Mouse (Mus musculus) embryonic facial prominence, embryonic 15.5 days (tissue): ENCODE measurements around the gene C3ar1. TPM values are rescaled to one million over a fixed set of nuclear protein-coding genes. Genes with fewer than 3 reads are reported as not detected.

Experiments used
- ATAC-seq: fragments of 200-750 bp; cut with Nextera tagmentation; 2 replicates; pipeline ENCODE4 v1.8.0; 2017; ENCODE audit warnings: low read depth, moderate TSS enrichment; ENCODE audit not compliant: insufficient number of reproducible peaks, low FRiP score, low TSS enrichment
- H3K27ac ChIP-seq: fragments of 300-500 bp; sonication (generic); replicated peaks from 2 replicates; pipeline ENCODE4 v1.5.1; 2015; ENCODE audit warnings: mild to moderate bottlenecking, inconsistent platforms
- H3K27me3 ChIP-seq: fragments of 300-500 bp; sonication (generic); 2 replicates; pipeline ENCODE4 v1.6.1; 2015; ENCODE audit warnings: inconsistent platforms
- H3K36me3 ChIP-seq: fragments of 300-500 bp; sonication (generic); 2 replicates; pipeline ENCODE4 v1.6.1; 2015; ENCODE audit warnings: mild to moderate bottlenecking, inconsistent platforms
- H3K4me1 ChIP-seq: fragments of 300-500 bp; sonication (generic); 2 replicates; pipeline ENCODE4 v1.6.1; 2015; ENCODE audit warnings: inconsistent platforms
- H3K4me2 ChIP-seq: fragments of 300-500 bp; sonication (generic); replicated peaks from 2 replicates; pipeline ENCODE4 v1.6.1; 2015; ENCODE audit warnings: mild to moderate bottlenecking, inconsistent platforms
- H3K4me3 ChIP-seq: fragments of 300-500 bp; sonication (generic); replicated peaks from 2 replicates; pipeline ENCODE4 v1.5.1; 2015; ENCODE audit warnings: mild to moderate bottlenecking, inconsistent platforms
- H3K9ac ChIP-seq: fragments of 300-500 bp; sonication (generic); 2 replicates; pipeline ENCODE4 v1.6.1; 2015; ENCODE audit warnings: inconsistent platforms
- H3K9me3 ChIP-seq: fragments of 300-500 bp; sonication (generic); replicated peaks from 2 replicates; pipeline ENCODE4 v1.6.1; 2016; ENCODE audit warnings: inconsistent platforms
- WGBS: fragments of 180-500 bp; shearing (Covaris S2); methylation state at CpG from one replicate; pipeline ENCODE4 v1.1.7; 2015; 5-methylcytosine and 5-hydroxymethylcytosine counted together
- polyA plus RNA-seq: library from polyadenylated mRNA; unstranded; fragments of >200 nt; fragmentation: Nextera tagmentation; extraction: Ambion mirVana; gene quantifications from 2 replicates; pipeline ENCODE4 v1.2.1, GENCODE M21; 2015

Gene C3ar1
- polyA plus RNA-seq, 1 experiment from 2014 or later: 4.0 TPM

DNA sequence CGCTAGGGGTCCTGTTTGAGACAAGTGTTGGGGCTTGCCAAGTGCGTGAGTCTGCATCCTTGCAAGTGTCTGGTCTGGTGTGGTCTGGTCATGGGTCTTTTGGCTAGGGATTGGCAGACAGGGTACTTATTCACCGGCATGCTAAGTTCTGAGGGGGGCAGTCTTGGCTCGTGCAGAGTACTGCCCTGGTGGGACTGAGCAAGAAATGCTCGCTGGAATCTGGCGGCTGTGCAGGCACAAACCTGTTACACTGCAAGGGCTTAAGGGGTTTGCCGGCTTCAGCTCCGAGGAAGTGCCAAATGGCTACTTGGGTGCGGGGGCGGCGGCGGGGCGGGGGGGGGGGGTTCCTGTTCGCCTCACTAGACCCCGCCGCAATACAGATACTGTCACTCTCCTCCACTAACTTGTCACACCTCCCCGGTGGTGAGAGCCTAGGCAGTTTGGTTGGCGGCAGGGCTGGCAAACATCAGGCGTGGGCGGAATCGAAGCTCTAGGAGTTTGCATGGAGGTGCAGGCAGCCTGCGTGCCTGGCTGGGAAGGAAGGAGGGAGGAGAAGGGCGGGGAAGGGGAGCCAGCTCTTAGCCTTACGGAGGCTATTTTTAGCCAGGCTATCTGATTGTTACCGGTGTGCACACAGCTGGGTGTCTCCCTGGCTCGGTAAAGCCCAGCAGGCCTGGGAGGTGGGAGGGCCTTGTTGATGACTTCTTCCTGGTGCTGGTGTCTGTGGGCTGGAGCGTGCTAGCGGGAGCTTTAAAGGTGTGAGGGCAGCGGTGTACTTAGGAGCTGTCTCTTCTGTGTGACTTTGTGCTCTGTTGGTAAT is 29.8 kb downstream of the C3ar1 start:
- Histone ChIP-seq H3K27ac (peak overlapping the region; percentile 79), H3K36me3 (peaks cover 23% of the 10 kb centered on the region), H3K4me2 (peak overlapping the region; percentile 63), H3K4me3 (peak overlapping the region; percentile 42), H3K9me3 (no peaks in the 10 kb centered on the region), H3K4me1 (peaks cover 44% of the 10 kb centered on the region), H3K9ac (0 out of 2 replicates have a peak overlapping the region, but pooled peaks have one; percentile 9), H3K27me3 (no peaks in the 10 kb centered on the region)
- peak; percentile 74 for ATAC-seq
- 2% methylated on average over 29 of the region's 29 CpGs for WGBS

DNA sequence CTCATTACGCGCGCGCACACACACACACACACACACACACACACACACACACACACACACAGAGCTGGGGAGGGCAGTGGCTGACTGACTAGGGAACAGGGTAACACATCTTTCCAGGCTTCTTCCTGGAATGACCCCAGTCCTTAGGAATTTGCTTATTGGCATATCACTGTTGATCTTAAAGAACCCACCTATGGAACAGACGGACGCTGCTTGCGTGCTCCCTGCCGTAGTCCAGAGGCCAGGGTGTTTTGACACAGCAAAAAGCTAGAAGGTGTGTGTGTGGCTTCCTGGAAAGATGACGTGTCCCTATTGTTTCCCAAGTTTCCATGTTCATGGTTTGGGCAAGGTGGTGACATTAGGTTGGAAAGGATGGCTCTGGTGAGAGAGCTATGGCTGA is 30.8 kb downstream of the C3ar1 start:
- no peak overlapping the region; the same call in 1 of the 2 replicates for H3K4me2 ChIP-seq
- WGBS: 83% methylated on average over 9 of the region's 9 CpGs
- no peaks in the 10 kb centered on the region for H3K9me3 ChIP-seq
- H3K27ac ChIP-seq: no peak overlapping the region
- H3K27me3 ChIP-seq: no peaks in the 10 kb centered on the region
- H3K36me3 ChIP-seq: peaks cover 15% of the 10 kb centered on the region
- no peak overlapping the region for H3K4me3 ChIP-seq
- H3K4me1 ChIP-seq: peaks cover 51% of the 10 kb centered on the region
- no peak for ATAC-seq
- no peak overlapping the region for H3K9ac ChIP-seq

DNA sequence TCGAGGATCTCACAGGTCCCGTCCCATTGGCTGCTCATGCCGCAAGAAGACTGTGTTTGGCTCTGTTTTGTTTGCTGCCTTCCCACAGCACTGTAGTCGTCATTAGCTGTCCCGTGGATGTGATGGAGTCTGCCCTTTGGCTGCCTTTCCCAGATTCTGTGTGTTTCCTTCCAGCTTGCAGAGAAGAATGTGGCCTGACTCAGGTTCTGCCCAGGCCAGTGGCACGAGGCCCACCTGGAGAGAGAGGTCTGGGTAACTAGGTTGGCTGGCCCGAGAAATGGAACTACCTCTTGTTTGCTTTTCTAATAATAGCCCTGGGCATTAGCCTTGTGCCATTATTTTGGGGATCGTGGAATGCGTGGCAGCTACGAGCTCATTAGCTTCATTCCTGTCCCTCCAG is 31.9 kb downstream of the C3ar1 start:
- WGBS: 55% methylated on average over 10 of the region's 10 CpGs
- H3K27me3 ChIP-seq: no peaks in the 10 kb centered on the region
- no peak for ATAC-seq

DNA sequence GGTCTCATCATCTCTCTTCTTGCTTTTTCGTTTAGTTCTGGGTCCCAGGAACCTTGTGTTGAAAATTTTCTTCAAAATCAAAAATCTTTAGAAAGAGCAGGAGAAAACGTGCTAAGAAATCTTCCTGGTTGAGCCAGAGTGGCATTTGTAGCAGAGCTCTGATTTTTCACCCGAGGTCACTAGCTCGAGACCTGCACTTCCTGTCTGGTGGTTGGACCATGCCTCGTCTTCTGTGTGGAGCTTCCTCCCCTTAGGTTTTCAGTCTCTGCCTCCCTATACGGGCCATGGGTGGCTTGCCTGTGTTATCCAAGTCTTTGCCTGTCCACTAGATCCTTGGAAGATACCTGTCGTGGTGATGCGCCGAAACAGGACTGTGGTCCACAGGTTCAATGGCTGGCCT is 34.1 kb downstream of the C3ar1 start:
- Histone ChIP-seq H3K4me1 (peaks cover 51% of the 10 kb centered on the region), H3K36me3 (no peaks in the 10 kb centered on the region), H3K27ac (no peak overlapping the region), H3K4me3 (peak overlapping the region; percentile 89), H3K4me2 (0 out of 2 replicates have a peak overlapping the region, but pooled peaks have one; percentile 13), H3K9me3 (no peaks in the 10 kb centered on the region), H3K9ac (no peak overlapping the region), H3K27me3 (no peaks in the 10 kb centered on the region)
- 68% methylated on average over 9 of the region's 9 CpGs for WGBS
- no peak for ATAC-seq

More for the DNA sequence above, 31.9 kb downstream of the C3ar1 start:
- Histone ChIP-seq H3K9me3 (no peaks in the 10 kb centered on the region), H3K27ac (no peak overlapping the region), H3K4me3 (no peak overlapping the region), H3K9ac (no peak overlapping the region), H3K4me2 (no peak overlapping the region), H3K4me1 (peaks cover 51% of the 10 kb centered on the region), H3K36me3 (peaks cover 8% of the 10 kb centered on the region)

DNA sequence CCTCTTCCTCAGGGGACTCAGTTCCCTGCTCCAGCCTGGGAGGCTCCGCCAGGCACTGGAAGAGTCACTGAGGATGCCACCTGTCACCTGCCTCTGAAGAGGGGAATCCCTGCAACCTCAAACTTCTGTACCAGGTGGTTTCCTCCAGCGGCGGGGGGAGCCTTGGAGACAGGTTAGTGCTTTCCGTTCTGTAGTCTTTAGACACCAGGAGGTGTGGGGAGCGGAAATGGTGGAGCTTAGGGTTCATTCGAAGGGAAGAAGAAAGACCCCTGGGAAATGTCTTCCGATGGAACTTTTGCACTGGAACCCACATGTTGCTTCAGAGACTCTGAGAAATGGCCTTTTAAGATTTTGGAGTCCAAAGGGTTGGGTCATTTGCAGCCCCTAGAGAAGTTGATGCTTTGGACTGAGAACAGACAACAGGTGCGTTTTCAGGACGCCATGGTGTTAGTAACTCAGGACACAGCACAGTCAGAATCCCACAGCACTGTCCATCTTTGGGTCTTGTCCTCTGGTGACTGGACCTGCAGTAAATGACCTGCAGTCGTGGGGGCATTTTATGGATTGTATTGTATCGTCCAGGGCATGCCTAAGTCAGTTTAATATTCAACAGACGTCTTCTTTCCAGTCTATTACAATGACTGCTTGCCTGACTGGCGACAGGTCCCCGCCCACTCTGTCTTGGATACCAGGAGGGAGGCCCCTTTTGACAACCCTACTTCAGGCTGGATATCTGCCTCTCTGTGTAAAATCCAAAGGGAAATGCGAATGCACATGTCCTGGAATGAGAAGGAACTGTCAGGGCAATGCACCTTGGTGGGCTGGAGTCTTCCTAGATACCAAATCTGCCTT is 34.9 kb downstream of the C3ar1 start:
- 27% methylated on average over 15 of the region's 15 CpGs for WGBS
- Histone ChIP-seq H3K4me3 (peak overlapping the region; percentile 89), H3K9ac (peak overlapping the region; percentile 94), H3K4me2 (peak overlapping the region; percentile 73), H3K4me1 (peaks cover 43% of the 10 kb centered on the region), H3K36me3 (no peaks in the 10 kb centered on the region), H3K27me3 (no peaks in the 10 kb centered on the region), H3K9me3 (no peaks in the 10 kb centered on the region), H3K27ac (no peak overlapping the region)
- no peak for ATAC-seq

DNA sequence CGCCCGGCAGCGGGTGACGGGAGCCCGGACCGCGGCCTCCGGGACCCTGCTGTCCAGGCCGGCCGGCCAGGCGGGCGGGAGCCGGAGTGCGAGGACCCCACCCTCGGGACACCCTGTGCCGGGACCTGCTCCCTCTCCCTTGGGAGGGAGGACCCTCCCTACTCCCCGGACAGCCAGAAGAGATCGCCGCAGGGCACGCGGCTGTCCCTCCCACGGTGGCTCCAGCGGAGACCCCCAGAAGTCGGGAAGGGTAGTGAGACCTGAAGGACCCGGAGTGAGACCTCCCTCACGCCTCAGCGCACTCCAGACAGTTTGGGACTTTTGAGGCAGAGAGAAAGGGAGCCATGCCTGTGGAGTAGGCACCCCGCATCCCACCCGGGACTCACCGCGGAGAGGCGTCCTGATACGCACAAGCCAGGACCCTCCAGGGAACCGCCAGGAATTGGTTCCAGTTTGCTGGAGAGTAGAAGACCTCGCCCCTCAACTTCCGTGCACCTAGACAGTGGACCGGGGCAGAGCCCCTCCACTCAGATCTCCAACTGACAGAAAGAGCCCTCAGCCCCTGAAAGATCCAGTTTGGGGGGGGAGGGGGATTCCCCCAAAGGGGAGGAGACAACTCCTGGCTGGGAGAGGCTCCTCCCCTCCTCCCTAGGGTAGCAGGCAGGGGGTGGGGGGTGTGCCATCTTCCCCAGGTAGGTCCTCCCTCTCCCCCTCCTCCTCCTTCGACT is 35.7 kb downstream of the C3ar1 start:
- Histone ChIP-seq H3K4me3 (peak overlapping the region; percentile 89), H3K4me2 (peak overlapping the region; percentile 73), H3K9ac (peak overlapping the region; percentile 94), H3K36me3 (no peaks in the 10 kb centered on the region), H3K4me1 (peaks cover 35% of the 10 kb centered on the region), H3K27ac (peak overlapping the region; percentile 82), H3K27me3 (no peaks in the 10 kb centered on the region), H3K9me3 (no peaks in the 10 kb centered on the region)
- peak; percentile 63 for ATAC-seq
- WGBS: under 1% methylated on average over 37 of the region's 38 CpGs

DNA sequence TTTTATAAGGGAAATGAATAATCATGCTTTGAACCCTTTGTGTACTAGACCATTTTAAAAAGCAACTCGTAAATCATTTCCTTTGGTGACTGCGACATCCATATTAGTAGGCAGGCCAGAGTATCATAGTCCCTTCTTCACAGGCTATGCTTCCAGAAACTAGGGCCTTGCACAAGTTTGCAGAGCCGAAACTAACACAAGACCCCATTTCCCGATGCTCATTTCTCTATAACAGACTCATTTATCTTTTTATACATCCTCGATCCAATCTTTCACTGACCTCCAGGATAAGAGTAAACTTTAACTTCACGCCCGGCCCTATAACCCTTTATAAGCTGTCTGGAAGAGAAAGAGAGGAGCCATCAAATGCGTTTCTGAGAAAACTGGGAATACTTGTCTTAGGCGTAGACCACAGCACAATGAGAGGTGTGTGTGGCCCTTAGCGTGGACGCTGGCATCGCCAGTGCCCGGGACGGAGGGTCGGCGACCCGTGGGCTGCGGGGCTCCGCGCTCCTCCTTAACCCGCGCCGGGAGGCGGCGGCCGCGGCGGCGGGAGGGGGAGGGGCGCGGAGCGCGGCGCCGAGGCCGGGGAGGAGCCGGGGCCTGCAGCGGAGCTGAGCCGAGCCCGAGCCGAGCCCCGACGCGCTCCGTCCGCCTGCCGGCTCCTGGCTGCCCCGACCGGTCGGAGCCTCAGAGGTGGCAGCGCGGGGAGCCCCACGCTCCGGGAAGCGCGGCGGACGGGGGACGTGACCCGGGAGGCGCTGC is 36.5 kb downstream of the C3ar1 start, which contains the start of gene Foxj2:
TSS of gene Foxj2 (plus strand) at position 609 of the 765 bp plus-strand sequence.
- Histone ChIP-seq H3K4me1 (peaks cover 32% of the 10 kb centered on the region), H3K9me3 (no peaks in the 10 kb centered on the region), H3K4me2 (peak within 1 kb of the TSS; percentile 73), H3K27me3 (no peaks in the 10 kb centered on the region), H3K27ac (peak within 1 kb of the TSS; percentile 82), H3K4me3 (peak within 1 kb of the TSS; percentile 89), H3K36me3 (no peaks in the 10 kb centered on the region), H3K9ac (peak within 1 kb of the TSS; percentile 94)
- ATAC-seq: peak; percentile 90
- WGBS: 1% methylated on average over 60 of the region's 61 CpGs

DNA sequence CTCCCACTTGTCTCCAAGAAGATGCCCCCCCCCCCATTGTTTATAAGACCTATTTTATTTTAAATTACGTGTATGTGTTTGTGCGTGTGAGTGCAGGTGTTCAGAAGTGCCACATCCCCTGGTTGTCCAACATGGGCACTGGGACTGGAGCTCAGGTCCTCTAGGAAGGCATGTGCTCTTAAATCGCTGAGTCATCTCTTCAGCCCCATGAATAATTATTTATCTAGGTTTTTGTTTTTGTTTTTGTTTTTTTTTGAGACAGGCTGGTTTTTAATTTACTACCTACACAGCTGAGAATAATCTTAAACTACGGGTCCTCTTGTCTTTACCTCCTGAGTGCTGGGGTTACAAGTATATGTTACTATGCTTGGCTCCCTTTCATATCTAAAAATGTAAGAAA is 42.3 kb downstream of the C3ar1 start:
- Histone ChIP-seq H3K4me2 (no peak overlapping the region), H3K27me3 (no peaks in the 10 kb centered on the region), H3K36me3 (no peaks in the 10 kb centered on the region), H3K9me3 (no peaks in the 10 kb centered on the region), H3K4me1 (peaks cover 5% of the 10 kb centered on the region; the same call in 1 of the 2 replicates), H3K9ac (no peak overlapping the region), H3K27ac (no peak overlapping the region), H3K4me3 (no peak overlapping the region)
- whole genome bisulfite sequencing: 86% methylated on average over 4 of the region's 4 CpGs
- no peak for ATAC-seq

DNA sequence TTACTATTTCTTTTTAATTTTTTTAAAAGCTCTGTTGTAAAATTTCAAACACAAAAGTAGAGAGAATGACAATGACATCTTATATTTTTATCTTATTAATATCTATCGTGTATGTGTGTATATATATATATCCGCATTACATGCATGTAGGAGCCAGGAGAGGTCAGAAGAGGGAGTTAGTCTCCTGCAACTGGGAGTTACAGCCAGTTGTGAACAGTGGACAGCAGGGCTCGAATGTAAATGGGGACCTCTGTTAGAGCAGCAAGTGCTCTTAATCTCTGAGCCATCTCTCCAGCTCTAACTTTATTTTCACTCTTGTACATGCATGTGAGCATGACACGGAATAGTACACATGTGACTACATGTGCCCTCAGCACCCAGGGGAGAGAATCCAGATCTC is 43.2 kb downstream of the C3ar1 start:
- Histone ChIP-seq H3K4me2 (no peak overlapping the region), H3K27ac (no peak overlapping the region), H3K36me3 (no peaks in the 10 kb centered on the region), H3K9me3 (no peaks in the 10 kb centered on the region), H3K9ac (no peak overlapping the region), H3K4me3 (no peak overlapping the region), H3K4me1 (peaks cover 5% of the 10 kb centered on the region; the same call in 1 of the 2 replicates), H3K27me3 (no peaks in the 10 kb centered on the region)
- WGBS: 81% methylated on average over 4 of the region's 4 CpGs
- ATAC-seq: no peak
